Mouse (Mus musculus) hindbrain, embryonic 16.5 days (tissue): Measurements from ENCODE around the gene Adamts8. TPM values are rescaled to one million over a fixed set of nuclear protein-coding genes. Genes with fewer than 3 reads are reported as not detected.

Experiments used
- ATAC-seq: fragments of 200-750 bp; cut with Nextera tagmentation; 2 replicates; pipeline ENCODE4 v1.8.0; 2017; ENCODE audit warnings: moderate TSS enrichment, moderate library complexity
- H3K27ac ChIP-seq: fragments of 300-500 bp; sonication (generic); 2 replicates; pipeline ENCODE4 v1.5.1; 2014; ENCODE audit warnings: low read depth, mild to moderate bottlenecking, control low read depth, low read length, moderate library complexity
- H3K27me3 ChIP-seq: fragments of 300-500 bp; sonication (generic); replicated peaks from 2 replicates; pipeline ENCODE4 v1.6.1; 2014; ENCODE audit warnings: low read length; ENCODE audit not compliant: control insufficient read depth, insufficient read depth
- H3K36me3 ChIP-seq: fragments of 300-500 bp; sonication (generic); 2 replicates; pipeline ENCODE4 v1.6.1; 2014; ENCODE audit warnings: mild to moderate bottlenecking, low read length, moderate library complexity, mixed read lengths; ENCODE audit not compliant: control insufficient read depth, insufficient read depth
- H3K4me1 ChIP-seq: fragments of 300-500 bp; sonication (generic); 2 replicates; pipeline ENCODE4 v1.6.1; 2014; ENCODE audit warnings: low read depth, low read length; ENCODE audit not compliant: control insufficient read depth, insufficient read depth
- H3K4me2 ChIP-seq: fragments of 300-500 bp; sonication (generic); 2 replicates; pipeline ENCODE4 v1.6.1; 2014; ENCODE audit warnings: mild to moderate bottlenecking, low read length, control low read depth, moderate library complexity
- H3K4me3 ChIP-seq: fragments of 300-500 bp; sonication (generic); 2 replicates; pipeline ENCODE4 v1.5.1; 2014; ENCODE audit warnings: mild to moderate bottlenecking, low read length, control low read depth, moderate library complexity
- H3K9ac ChIP-seq: fragments of 300-500 bp; sonication (generic); 2 replicates; pipeline ENCODE4 v1.6.1; 2014; ENCODE audit warnings: low read depth, mild to moderate bottlenecking, control low read depth, low read length, moderate library complexity
- H3K9me3 ChIP-seq: fragments of 300-500 bp; sonication (generic); 2 replicates; pipeline ENCODE4 v1.6.1; 2014; ENCODE audit warnings: mild to moderate bottlenecking, low read length, moderate library complexity; ENCODE audit not compliant: control insufficient read depth
- WGBS: fragments of 180-500 bp; shearing (Covaris S2); extraction: QIAGEN DNeasy Blood & Tissue Kit; methylation state at CpG from one replicate; pipeline ENCODE4 v1.1.7; 2014; 5-methylcytosine and 5-hydroxymethylcytosine counted together
- polyA plus RNA-seq: library from polyadenylated mRNA; unstranded; fragments of >200 nt; fragmentation: Nextera tagmentation; extraction: Ambion mirVana; gene quantifications from 2 replicates; pipeline ENCODE4 v1.2.1, GENCODE M21; 2015

Gene Adamts8
- polyA plus RNA-seq, 1 experiment from 2014 or later, result 1.8 TPM

DNA sequence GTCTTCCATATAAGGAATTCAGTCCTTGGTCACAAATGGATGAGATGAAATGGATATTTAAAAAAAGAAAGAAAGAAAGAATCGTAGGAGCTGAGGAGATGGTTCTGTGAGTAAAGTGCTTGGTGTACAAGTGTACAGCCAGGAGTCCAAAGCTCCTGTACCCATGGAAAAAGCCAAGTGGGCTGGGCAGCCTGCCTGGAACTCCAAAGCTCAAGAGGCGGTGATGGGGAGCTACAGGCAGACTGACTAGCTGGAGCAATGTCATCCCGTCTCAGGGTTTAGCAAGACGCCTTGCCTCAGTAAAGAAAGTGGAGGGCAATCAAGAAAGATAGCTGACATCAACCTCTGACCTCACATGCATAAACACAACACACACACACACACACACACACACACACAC, 21.4 kb downstream of the Adamts8 start:
- Histone ChIP-seq H3K36me3 (no peaks in the 10 kb centered on the region), H3K4me2 (no peak overlapping the region), H3K4me1 (no peaks in the 10 kb centered on the region), H3K4me3 (no peak overlapping the region), H3K9me3 (no peaks in the 10 kb centered on the region), H3K27me3 (no peaks in the 10 kb centered on the region), H3K9ac (no peak overlapping the region), H3K27ac (no peak overlapping the region)
- WGBS, result 90% methylated on average over 4 of the region's 4 CpGs
- ATAC-seq, result no peak

- Histone ChIP-seq H3K27ac (no peak overlapping the region), H3K9ac (no peak overlapping the region)
Measured at GRCm38 (mm10) chr9:30964685-30965084, 22.3 kb downstream of the Adamts8 start.

GRCm38 (mm10) chr9:30966881-30967280, 24.5 kb downstream of the Adamts8 start:
- Histone ChIP-seq H3K4me3 (no peak overlapping the region), H3K9me3 (no peaks in the 10 kb centered on the region), H3K27ac (no peak overlapping the region), H3K4me1 (no peaks in the 10 kb centered on the region), H3K4me2 (no peak overlapping the region), H3K36me3 (no peaks in the 10 kb centered on the region), H3K27me3 (no peaks in the 10 kb centered on the region), H3K9ac (no peak overlapping the region)
- WGBS, result 77% methylated on average over 7 of the region's 7 CpGs
- ATAC-seq, result no peak

More at GRCm38 (mm10) chr9:30964685-30965084, 22.3 kb downstream of the Adamts8 start:
- no peaks in the 10 kb centered on the region for H3K4me1 ChIP-seq
- WGBS, result 65% methylated on average over 10 of the region's 10 CpGs
- H3K9me3 ChIP-seq, result no peaks in the 10 kb centered on the region
- 0 out of 2 replicates have a peak, but pooled peaks have one; percentile 40 for ATAC-seq
- no peaks in the 10 kb centered on the region for H3K27me3 ChIP-seq
- H3K4me3 ChIP-seq, result no peak overlapping the region
- H3K36me3 ChIP-seq, result no peaks in the 10 kb centered on the region
- H3K4me2 ChIP-seq, result no peak overlapping the region

DNA sequence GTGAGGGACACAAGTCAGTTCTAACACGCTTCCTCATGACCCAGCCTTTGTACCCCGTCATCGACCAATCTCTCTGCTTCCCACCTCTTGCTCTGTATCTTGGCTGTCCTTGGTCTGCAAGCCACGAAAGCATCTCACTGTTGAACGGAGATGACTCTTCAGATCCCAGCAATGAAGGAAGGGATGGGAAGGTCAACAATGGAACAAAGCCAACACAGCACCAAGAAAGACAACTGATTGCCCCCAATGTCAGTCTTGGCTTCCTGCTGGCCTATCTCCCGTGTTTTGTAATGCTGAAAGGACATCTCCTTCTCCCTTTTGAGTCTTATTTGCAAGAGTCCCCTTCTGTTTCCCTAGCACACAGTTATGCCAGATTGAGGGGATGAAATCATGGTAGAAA, 25.8 kb downstream of the Adamts8 start:
- H3K9ac ChIP-seq, result no peak overlapping the region
- H3K4me3 ChIP-seq, result no peak overlapping the region
- H3K27ac ChIP-seq, result no peak overlapping the region
- H3K36me3 ChIP-seq, result no peaks in the 10 kb centered on the region
- H3K9me3 ChIP-seq, result no peaks in the 10 kb centered on the region
- 82% methylated on average over 6 of the region's 6 CpGs for WGBS
- H3K27me3 ChIP-seq, result no peaks in the 10 kb centered on the region
- H3K4me2 ChIP-seq, result no peak overlapping the region
- no peak for ATAC-seq
- H3K4me1 ChIP-seq, result no peaks in the 10 kb centered on the region

DNA sequence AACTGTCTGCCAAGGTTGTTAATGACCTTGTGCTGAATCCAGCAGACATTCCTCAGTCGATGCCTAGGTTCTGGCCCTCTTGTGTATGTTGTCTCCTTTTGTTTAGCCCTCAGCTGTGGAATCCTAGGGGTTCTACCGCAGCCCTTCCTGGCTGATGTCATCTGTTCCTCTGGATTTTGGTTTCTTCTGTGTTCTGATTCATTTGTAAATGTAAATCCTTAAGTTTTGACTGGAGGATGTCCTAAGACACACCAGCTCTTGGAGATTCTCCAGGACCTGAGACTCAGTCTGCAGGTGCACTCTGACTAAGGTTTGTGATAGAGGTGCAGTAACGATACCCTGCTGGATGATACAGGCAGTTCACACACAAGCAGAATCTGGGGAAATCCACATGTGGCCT, 27.6 kb downstream of the Adamts8 start:
- no peaks in the 10 kb centered on the region for H3K9me3 ChIP-seq
- H3K4me2 ChIP-seq, result no peak overlapping the region
- no peak overlapping the region for H3K27ac ChIP-seq
- WGBS, result 62% methylated on average over 3 of the region's 3 CpGs
- no peak for ATAC-seq
- H3K4me1 ChIP-seq, result no peaks in the 10 kb centered on the region
- H3K4me3 ChIP-seq, result no peak overlapping the region
- H3K27me3 ChIP-seq, result no peaks in the 10 kb centered on the region
- no peak overlapping the region for H3K9ac ChIP-seq
- no peaks in the 10 kb centered on the region for H3K36me3 ChIP-seq

- H3K36me3 ChIP-seq, result no peaks in the 10 kb centered on the region
- ATAC-seq, result no peak
- H3K4me1 ChIP-seq, result no peaks in the 10 kb centered on the region
- H3K9ac ChIP-seq, result no peak overlapping the region
- 57% methylated on average over 4 of the region's 4 CpGs for WGBS
- no peak overlapping the region for H3K27ac ChIP-seq
- H3K4me2 ChIP-seq, result no peak overlapping the region
- H3K9me3 ChIP-seq, result no peaks in the 10 kb centered on the region
- H3K27me3 ChIP-seq, result no peaks in the 10 kb centered on the region
- H3K4me3 ChIP-seq, result no peak overlapping the region
Measured at GRCm38 (mm10) chr9:30971967-30972366, 29.6 kb downstream of the Adamts8 start.

DNA sequence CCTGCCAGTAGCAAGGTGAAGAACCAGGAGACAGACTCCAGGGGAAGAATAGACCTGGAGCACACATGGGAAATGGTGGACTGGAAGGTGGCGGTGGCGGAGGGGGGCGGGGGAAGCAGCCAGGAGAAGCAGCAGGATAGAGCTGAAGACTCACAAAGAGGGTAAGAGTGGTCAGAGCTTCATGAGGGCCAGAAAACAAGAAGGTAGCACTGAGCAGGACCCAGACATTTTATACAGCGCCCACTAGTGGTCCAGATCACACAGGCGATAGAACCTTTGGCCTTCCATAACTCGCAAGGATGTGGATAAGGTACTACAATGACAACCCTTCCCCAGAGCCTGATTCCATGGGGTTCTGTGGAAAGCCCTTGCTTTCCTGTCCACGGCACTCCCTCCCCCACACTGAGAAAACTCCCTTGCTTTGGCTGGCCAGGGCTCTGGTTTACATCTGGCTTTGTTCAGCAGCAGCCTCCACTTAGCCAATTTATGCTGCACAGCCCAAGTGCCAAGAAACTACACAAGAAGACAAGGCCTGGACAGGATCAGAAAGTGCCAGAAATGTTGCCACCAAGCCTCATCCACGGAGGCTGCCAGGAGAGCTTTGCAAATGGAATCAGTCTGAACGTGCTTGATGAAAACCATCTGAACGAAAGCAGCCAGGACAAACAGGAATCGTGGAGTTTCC, 34.1 kb downstream of the Adamts8 start:
- 72% methylated on average over 11 of the region's 11 CpGs for WGBS
- H3K27me3 ChIP-seq, result no peaks in the 10 kb centered on the region

GRCm38 (mm10) chr9:30980467-30980866, 38.1 kb downstream of the Adamts8 start:
- WGBS, result 74% methylated on average over 2 of the region's 2 CpGs
- Histone ChIP-seq H3K9ac (no peak overlapping the region), H3K27me3 (no peaks in the 10 kb centered on the region), H3K4me3 (no peak overlapping the region), H3K4me2 (no peak overlapping the region), H3K36me3 (no peaks in the 10 kb centered on the region), H3K27ac (no peak overlapping the region), H3K4me1 (no peaks in the 10 kb centered on the region), H3K9me3 (no peaks in the 10 kb centered on the region)
- ATAC-seq, result no peak

More for the DNA sequence above, 34.1 kb downstream of the Adamts8 start:
- Histone ChIP-seq H3K9ac (no peak overlapping the region), H3K27ac (no peak overlapping the region), H3K4me2 (no peak overlapping the region), H3K9me3 (no peaks in the 10 kb centered on the region), H3K4me3 (no peak overlapping the region), H3K36me3 (no peaks in the 10 kb centered on the region), H3K4me1 (no peaks in the 10 kb centered on the region)
- no peak for ATAC-seq

- ATAC-seq, result no peak
- Histone ChIP-seq H3K27ac (no peak overlapping the region), H3K9me3 (no peaks in the 10 kb centered on the region), H3K4me2 (no peak overlapping the region), H3K36me3 (no peaks in the 10 kb centered on the region), H3K27me3 (no peaks in the 10 kb centered on the region), H3K9ac (no peak overlapping the region), H3K4me1 (no peaks in the 10 kb centered on the region), H3K4me3 (no peak overlapping the region)
- WGBS, result 68% methylated on average over 6 of the region's 6 CpGs
Measured at GRCm38 (mm10) chr9:30985782-30986181, 43.4 kb downstream of the Adamts8 start.
